Mouse (Mus musculus): Measurements from ENCODE around the gene Mad2l2. TPM values are rescaled to one million over a fixed set of nuclear protein-coding genes. Genes with fewer than 3 reads are reported as not detected.
"Not testable (repeated sequence)": the region's sequence is repeated elsewhere in the genome, so short reads cannot be mapped to it uniquely, and the experiment has no call there.

The Mad2l2 gene
- polyA plus RNA-seq, 1 experiment from 2014 or later, result 83.6 TPM

DNA sequence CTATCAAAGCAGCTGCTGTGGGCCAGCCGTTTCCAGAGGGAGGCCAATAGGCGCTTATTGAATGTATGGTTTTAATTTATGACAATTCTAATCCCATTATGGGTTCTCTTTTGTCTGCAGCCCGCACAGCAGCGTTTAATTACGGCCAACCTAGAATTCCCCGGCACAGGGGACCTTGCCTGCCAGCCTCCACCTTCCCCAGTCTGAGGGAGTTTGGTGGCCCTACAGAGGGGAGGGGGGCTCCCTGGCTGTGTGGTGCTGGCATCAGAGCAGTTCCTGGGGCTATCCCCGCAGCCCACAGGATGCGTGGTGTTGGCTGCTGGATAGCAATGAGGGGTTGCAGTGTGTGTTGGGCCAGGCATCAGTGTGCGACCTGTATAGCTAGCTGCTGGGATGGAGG, 54.4 kb downstream of the Mad2l2 start:
- no peaks in the 10 kb centered on the region for H3K9me3 ChIP-seq (ENCODE audit: control insufficient read depth, low read length)
- ATAC-seq (ENCODE audit: low FRiP score), result peak; percentile 57; the same call in 1 of the 2 replicates
- H3K4me3 ChIP-seq (ENCODE audit: low read depth, low read length), result no peak overlapping the region
- H3K4me2 ChIP-seq, result no peak overlapping the region
- H3K27me3 ChIP-seq (ENCODE audit: control insufficient read depth, insufficient read depth, low read length), result no peaks in the 10 kb centered on the region
- WGBS, result 36% methylated on average over 9 of the region's 9 CpGs
- H3K4me1 ChIP-seq (ENCODE audit: control insufficient read depth, insufficient read depth, low read length), result no peaks in the 10 kb centered on the region; the same call in 1 of the 2 replicates
- DNase-seq (ENCODE audit: low spot score, missing footprints), result no peak
- H3K27ac ChIP-seq (ENCODE audit: low read depth, low read length), result no peak overlapping the region
- no peaks in the 10 kb centered on the region for H3K36me3 ChIP-seq (ENCODE audit: control insufficient read depth, insufficient read depth, low read length)
- no peak overlapping the region for H3K9ac ChIP-seq (ENCODE audit: low read length)

DNA sequence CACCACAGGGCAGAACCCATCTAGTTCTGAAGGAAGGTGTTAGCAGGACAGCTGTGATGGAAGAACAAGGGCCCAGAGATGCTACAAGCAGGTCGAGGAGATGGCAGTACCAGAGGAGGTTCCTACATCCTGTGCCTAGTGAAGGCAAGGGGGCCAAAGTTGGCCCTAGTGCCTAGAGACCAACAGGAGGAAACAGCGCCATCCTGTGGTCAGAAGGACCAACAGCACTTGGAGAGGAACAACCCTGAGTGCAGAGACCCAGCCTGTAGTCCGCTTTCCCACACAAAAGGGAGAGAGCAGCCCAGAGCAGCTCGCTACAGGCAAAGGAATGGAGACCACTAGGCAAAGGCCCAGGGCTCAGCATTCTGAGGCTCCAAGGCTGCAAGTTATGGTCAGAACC, 55.6 kb downstream of the Mad2l2 start:
- ATAC-seq (ENCODE audit: low FRiP score) (no peak), DNase-seq (ENCODE audit: low spot score, missing footprints) (no peak)
- Histone ChIP-seq H3K27me3 (ENCODE audit: control insufficient read depth, insufficient read depth, low read length) (no peaks in the 10 kb centered on the region), H3K9me3 (ENCODE audit: control insufficient read depth, low read length) (no peaks in the 10 kb centered on the region), H3K4me1 (ENCODE audit: control insufficient read depth, insufficient read depth, low read length) (no peaks in the 10 kb centered on the region; the same call in 1 of the 2 replicates), H3K9ac (ENCODE audit: low read length) (no peak overlapping the region), H3K36me3 (ENCODE audit: control insufficient read depth, insufficient read depth, low read length) (no peaks in the 10 kb centered on the region), H3K4me3 (ENCODE audit: low read depth, low read length) (no peak overlapping the region), H3K4me2 (no peak overlapping the region), H3K27ac (ENCODE audit: low read depth, low read length) (no peak overlapping the region)
- WGBS, result 70% methylated on average over 4 of the region's 4 CpGs

- H3K4me2 ChIP-seq; H3K9ac ChIP-seq (ENCODE audit: low read length); ATAC-seq (ENCODE audit: low FRiP score); H3K4me1 ChIP-seq (ENCODE audit: control insufficient read depth, insufficient read depth, low read length); H3K9me3 ChIP-seq (ENCODE audit: control insufficient read depth, low read length); H3K36me3 ChIP-seq (ENCODE audit: control insufficient read depth, insufficient read depth, low read length); H3K27ac ChIP-seq (ENCODE audit: low read depth, low read length); DNase-seq (ENCODE audit: low spot score, missing footprints); H3K4me3 ChIP-seq (ENCODE audit: low read depth, low read length); H3K27me3 ChIP-seq (ENCODE audit: control insufficient read depth, insufficient read depth, low read length): not testable (repeated sequence)
- WGBS, result 85% methylated on average over 1 of the region's 1 CpGs
Measured at GRCm38 (mm10) chr4:148188767-148189166, 58.6 kb downstream of the Mad2l2 start.

DNA sequence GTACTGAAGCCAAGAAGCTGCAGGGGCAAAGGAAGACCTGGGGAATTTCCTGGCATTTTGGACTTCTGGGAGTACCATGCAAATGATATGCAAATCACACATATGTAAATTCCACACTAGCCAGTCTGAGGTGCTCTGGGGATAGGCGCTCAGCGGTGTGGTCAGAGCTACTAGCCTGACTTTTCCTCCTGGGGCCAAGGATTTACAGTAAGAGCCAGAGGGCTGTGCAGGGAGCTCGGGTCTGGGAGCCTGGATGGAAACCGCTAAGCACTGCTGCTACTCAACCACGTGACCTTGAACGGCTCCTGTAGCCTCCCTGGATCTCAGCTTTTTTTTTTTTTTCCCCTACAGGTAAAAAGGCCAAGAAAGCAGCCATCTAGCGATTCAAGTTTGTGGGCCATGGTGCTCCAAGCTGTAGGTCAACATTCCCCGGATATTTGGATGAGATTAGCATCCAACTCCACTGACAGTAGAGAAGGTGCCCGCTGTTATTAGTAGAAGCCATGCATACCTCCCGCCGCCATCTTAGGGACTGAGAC, 62.6 kb downstream of the Mad2l2 start:
- H3K36me3 ChIP-seq (ENCODE audit: control insufficient read depth, insufficient read depth, low read length), result no peaks in the 10 kb centered on the region
- H3K4me2 ChIP-seq, result no peak overlapping the region
- WGBS, result 40% methylated on average over 11 of the region's 11 CpGs
- no peaks in the 10 kb centered on the region for H3K9me3 ChIP-seq (ENCODE audit: control insufficient read depth, low read length)
- H3K27me3 ChIP-seq (ENCODE audit: control insufficient read depth, insufficient read depth, low read length), result no peaks in the 10 kb centered on the region
- no peak overlapping the region for H3K4me3 ChIP-seq (ENCODE audit: low read depth, low read length)
- no peak overlapping the region for H3K27ac ChIP-seq (ENCODE audit: low read depth, low read length)
- H3K9ac ChIP-seq (ENCODE audit: low read length), result no peak overlapping the region
- H3K4me1 ChIP-seq (ENCODE audit: control insufficient read depth, insufficient read depth, low read length), result peaks cover 10% of the 10 kb centered on the region; the same call in 1 of the 2 replicates
- DNase-seq (ENCODE audit: low spot score, missing footprints) (no peak), ATAC-seq (ENCODE audit: low FRiP score) (peak; percentile 56; the same call in 1 of the 2 replicates)

GRCm38 (mm10) chr4:148194400-148194799, 64.2 kb downstream of the Mad2l2 start:
- H3K9ac ChIP-seq (ENCODE audit: low read length), result no peak overlapping the region

More at GRCm38 (mm10) chr4:148194400-148194799, 64.2 kb downstream of the Mad2l2 start:
- no peaks in the 10 kb centered on the region for H3K9me3 ChIP-seq (ENCODE audit: control insufficient read depth, low read length)
- H3K27me3 ChIP-seq (ENCODE audit: control insufficient read depth, insufficient read depth, low read length), result no peaks in the 10 kb centered on the region
- H3K4me3 ChIP-seq (ENCODE audit: low read depth, low read length), result no peak overlapping the region
- no peak overlapping the region for H3K27ac ChIP-seq (ENCODE audit: low read depth, low read length)
- ATAC-seq (ENCODE audit: low FRiP score) (no peak), DNase-seq (ENCODE audit: low spot score, missing footprints) (no peak)
- H3K4me2 ChIP-seq, result no peak overlapping the region
- no peaks in the 10 kb centered on the region for H3K36me3 ChIP-seq (ENCODE audit: control insufficient read depth, insufficient read depth, low read length)
- H3K4me1 ChIP-seq (ENCODE audit: control insufficient read depth, insufficient read depth, low read length), result peaks cover 10% of the 10 kb centered on the region; the same call in 1 of the 2 replicates

Small RNA genes within 50 kb of the gene (microRNA-seq; reads per million reads assigned to microRNA genes)
- gene Mir7022, result not detected

Other genes with a start within 250 kb of the Mad2l2 start
- gene Mfn2, start 225.7 kb upstream of the Mad2l2 start, polyA plus RNA-seq (2014; fragmentation: Nextera tagmentation; extraction: Ambion mirVana), result 36.8 and 42.4 TPM in 2 replicates
- 24.2 and 25.8 TPM in 2 replicates for gene Plod1, start 193.6 kb upstream of the Mad2l2 start, polyA plus RNA-seq (2014; fragmentation: Nextera tagmentation; extraction: Ambion mirVana)
- 14.3 and 15.3 TPM in 2 replicates for gene 2510039O18Rik, start 189.5 kb upstream of the Mad2l2 start, polyA plus RNA-seq (2014; fragmentation: Nextera tagmentation; extraction: Ambion mirVana)
- 0.23 and 0.29 TPM in 2 replicates for gene Nppb, start 144.6 kb upstream of the Mad2l2 start, polyA plus RNA-seq (2014; fragmentation: Nextera tagmentation; extraction: Ambion mirVana)
- 0.51 and 0.68 TPM in 2 replicates for gene Nppa, start 129.7 kb upstream of the Mad2l2 start, polyA plus RNA-seq (2014; fragmentation: Nextera tagmentation; extraction: Ambion mirVana)
- gene Clcn6, start 91.6 kb upstream of the Mad2l2 start, polyA plus RNA-seq (2014; fragmentation: Nextera tagmentation; extraction: Ambion mirVana), result 19.2 and 20.2 TPM in 2 replicates
- 17.8 and 18.9 TPM in 2 replicates for gene Mthfr, start 91.3 kb upstream of the Mad2l2 start, polyA plus RNA-seq (2014; fragmentation: Nextera tagmentation; extraction: Ambion mirVana)
- 11.7 TPM in 2 replicates for gene Agtrap, start 42.4 kb upstream of the Mad2l2 start, polyA plus RNA-seq (2014; fragmentation: Nextera tagmentation; extraction: Ambion mirVana)
- 11.5 and 12.7 TPM in 2 replicates for gene Draxin, start 314 bp downstream of the Mad2l2 start, polyA plus RNA-seq (2014; fragmentation: Nextera tagmentation; extraction: Ambion mirVana)
- 13.1 and 14.2 TPM in 2 replicates for gene Fbxo6, start 21.8 kb downstream of the Mad2l2 start, polyA plus RNA-seq (2014; fragmentation: Nextera tagmentation; extraction: Ambion mirVana)
- 65.3 and 71.4 TPM in 2 replicates for gene Fbxo44, start 30.1 kb downstream of the Mad2l2 start, polyA plus RNA-seq (2014; fragmentation: Nextera tagmentation; extraction: Ambion mirVana)
- gene Fbxo2, start 30.2 kb downstream of the Mad2l2 start, polyA plus RNA-seq (2014; fragmentation: Nextera tagmentation; extraction: Ambion mirVana), result 0.58 and 1.1 TPM in 2 replicates
- 2.5 and 2.9 TPM in 2 replicates for gene Disp3, start 157.6 kb downstream of the Mad2l2 start, polyA plus RNA-seq (2014; fragmentation: Nextera tagmentation; extraction: Ambion mirVana)

Measured in midbrain, embryonic 11.5 days (tissue).